Mouse (Mus musculus) forebrain, embryonic 11.5 days (tissue): ENCODE measurements around the gene Zbtb17. TPM values are rescaled to one million over a fixed set of nuclear protein-coding genes. Genes with fewer than 3 reads are reported as not detected.

ENCODE experiments used
- ATAC-seq: fragments of 200-750 bp; cut with Nextera tagmentation; replicated peaks from 2 replicates; pipeline ENCODE4 v1.8.0; 2017; ENCODE audit warnings: moderate TSS enrichment; ENCODE audit not compliant: low FRiP score
- DNase-seq: peaks from one replicate; pipeline ENCODE4 v3.0.0-alpha.2; 2017; ENCODE audit warnings: low spot score
- H3K27ac ChIP-seq: fragments of 300-500 bp; sonication (generic); 2 replicates; pipeline ENCODE4 v1.5.1; 2014; ENCODE audit warnings: low read depth, low read length
- H3K27me3 ChIP-seq: fragments of 300-500 bp; sonication (generic); 2 replicates; pipeline ENCODE4 v1.6.1; 2014; ENCODE audit warnings: mild to moderate bottlenecking, low read length, mixed read lengths; ENCODE audit not compliant: control insufficient read depth, insufficient read depth
- H3K36me3 ChIP-seq: fragments of 300-500 bp; sonication (generic); 2 replicates; pipeline ENCODE4 v1.6.1; 2014; ENCODE audit warnings: mild to moderate bottlenecking, low read length, moderate library complexity, mixed read lengths; ENCODE audit not compliant: control insufficient read depth, insufficient read depth
- H3K4me1 ChIP-seq: fragments of 300-500 bp; sonication (generic); replicated peaks from 2 replicates; pipeline ENCODE4 v1.6.1; 2014; ENCODE audit warnings: low read length, mixed read lengths; ENCODE audit not compliant: control insufficient read depth, insufficient read depth
- H3K4me2 ChIP-seq: fragments of 300-500 bp; sonication (generic); 2 replicates; pipeline ENCODE4 v1.6.1; 2014; ENCODE audit warnings: low read depth, mild to moderate bottlenecking, low read length, moderate library complexity, mixed read lengths; ENCODE audit not compliant: severe bottlenecking
- H3K4me3 ChIP-seq: fragments of 300-500 bp; sonication (generic); 2 replicates; pipeline ENCODE4 v1.5.1; 2014; ENCODE audit warnings: low read depth, low read length
- H3K9ac ChIP-seq: fragments of 300-500 bp; sonication (generic); 2 replicates; pipeline ENCODE4 v1.6.1; 2014; ENCODE audit warnings: low read length
- H3K9me3 ChIP-seq: fragments of 300-500 bp; sonication (generic); 2 replicates; pipeline ENCODE4 v1.6.1; 2016; ENCODE audit warnings: low read length, mixed read lengths; ENCODE audit not compliant: control insufficient read depth
- WGBS: fragments of 180-500 bp; shearing (Covaris S2); extraction: QIAGEN DNeasy Blood & Tissue Kit; methylation state at CpG from one replicate; pipeline ENCODE4 v1.1.7; 2014; 5-methylcytosine and 5-hydroxymethylcytosine counted together
- polyA plus RNA-seq: library from polyadenylated mRNA; unstranded; fragments of >200 nt; fragmentation: Nextera tagmentation; extraction: Ambion mirVana; gene quantifications from 2 replicates; pipeline ENCODE4 v1.2.1, GENCODE M21; 2014

Gene Zbtb17
- polyA plus RNA-seq, 1 experiment from 2014 or later, result 50.8 TPM

DNA sequence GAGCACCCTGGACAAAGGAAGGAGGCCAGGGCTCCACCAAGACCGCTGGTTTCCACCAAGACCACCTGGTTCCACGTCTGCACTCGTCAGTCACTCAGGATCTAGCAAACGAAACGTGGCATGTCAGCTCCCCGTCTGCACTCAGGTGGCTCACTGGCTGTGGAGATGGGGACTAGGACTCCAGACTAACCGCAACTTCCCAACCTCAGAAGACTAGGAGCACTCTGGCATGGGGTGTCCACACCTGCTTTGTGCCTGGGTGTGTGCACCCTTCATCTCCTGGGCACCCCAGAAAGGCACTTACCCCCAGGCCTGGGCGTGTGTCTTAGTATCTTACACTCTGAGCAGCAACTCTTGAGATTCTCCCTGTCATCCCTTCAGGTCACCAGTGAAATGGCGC lies 15.3 kb downstream of the Zbtb17 start:
- H3K4me2 ChIP-seq, result no peak overlapping the region
- H3K27me3 ChIP-seq, result no peaks in the 10 kb centered on the region
- no peak for DNase-seq
- no peak overlapping the region for H3K27ac ChIP-seq
- peaks cover 7% of the 10 kb centered on the region for H3K36me3 ChIP-seq
- H3K4me1 ChIP-seq, result peaks cover 8% of the 10 kb centered on the region; the same call in 1 of the 2 replicates
- H3K9me3 ChIP-seq, result no peaks in the 10 kb centered on the region
- no peak overlapping the region for H3K4me3 ChIP-seq
- no peak overlapping the region for H3K9ac ChIP-seq
- WGBS, result 91% methylated on average over 9 of the region's 9 CpGs
- ATAC-seq, result no peak

DNA sequence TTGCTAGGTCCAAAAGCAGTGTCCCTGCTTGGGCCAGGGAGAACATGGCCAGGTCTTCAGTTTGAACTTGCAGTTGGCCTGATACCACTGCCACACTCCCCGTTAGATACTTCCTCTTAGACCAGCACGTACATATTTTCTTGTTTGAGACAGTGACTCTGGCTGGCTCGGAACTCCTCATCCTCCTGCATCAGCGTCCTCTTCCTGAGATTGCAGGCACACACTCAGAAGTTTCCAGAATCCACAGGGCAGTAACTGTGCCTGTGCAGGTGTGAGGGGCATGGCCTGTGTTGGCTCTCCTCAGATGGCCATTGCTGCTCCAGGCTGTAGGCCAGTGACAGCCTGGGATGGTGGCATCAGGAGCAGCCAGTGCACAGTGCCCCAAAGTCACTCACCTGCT lies 16.0 kb downstream of the Zbtb17 start:
- H3K4me1 ChIP-seq, result peaks cover 8% of the 10 kb centered on the region; the same call in 1 of the 2 replicates
- no peak overlapping the region for H3K4me2 ChIP-seq

GRCm38 (mm10) chr4:141461088-141461487 lies 16.6 kb downstream of the Zbtb17 start:
- no peaks in the 10 kb centered on the region for H3K27me3 ChIP-seq
- H3K36me3 ChIP-seq, result peaks cover 15% of the 10 kb centered on the region
- no peak for ATAC-seq
- DNase-seq, result no peak
- H3K9me3 ChIP-seq, result no peaks in the 10 kb centered on the region
- no peak overlapping the region for H3K27ac ChIP-seq
- H3K9ac ChIP-seq, result no peak overlapping the region
- WGBS, result 52% methylated on average over 12 of the region's 12 CpGs
- no peak overlapping the region for H3K4me3 ChIP-seq
- peaks cover 8% of the 10 kb centered on the region; the same call in 1 of the 2 replicates for H3K4me1 ChIP-seq
- no peak overlapping the region for H3K4me2 ChIP-seq

More for the DNA sequence above, 16.0 kb downstream of the Zbtb17 start:
- no peak overlapping the region for H3K4me3 ChIP-seq
- 91% methylated on average over 4 of the region's 4 CpGs for WGBS
- H3K36me3 ChIP-seq, result peaks cover 13% of the 10 kb centered on the region
- ATAC-seq (no peak), DNase-seq (no peak)
- no peak overlapping the region for H3K9ac ChIP-seq
- no peak overlapping the region for H3K27ac ChIP-seq
- no peaks in the 10 kb centered on the region for H3K27me3 ChIP-seq
- H3K9me3 ChIP-seq, result no peaks in the 10 kb centered on the region

- Histone ChIP-seq H3K27me3 (no peaks in the 10 kb centered on the region), H3K9ac (no peak overlapping the region), H3K36me3 (peaks cover 15% of the 10 kb centered on the region), H3K9me3 (no peaks in the 10 kb centered on the region), H3K27ac (no peak overlapping the region), H3K4me2 (no peak overlapping the region), H3K4me1 (peaks cover 8% of the 10 kb centered on the region; the same call in 1 of the 2 replicates), H3K4me3 (no peak overlapping the region)
- WGBS, result 89% methylated on average over 12 of the region's 12 CpGs
- DNase-seq (no peak), ATAC-seq (no peak)
Observed at GRCm38 (mm10) chr4:141461576-141461975, 17.1 kb downstream of the Zbtb17 start.

- 87% methylated on average over 14 of the region's 14 CpGs for WGBS
- no peak overlapping the region for H3K4me3 ChIP-seq
- DNase-seq (no peak), ATAC-seq (no peak)
- H3K9me3 ChIP-seq, result no peaks in the 10 kb centered on the region
- no peak overlapping the region for H3K4me2 ChIP-seq
- H3K9ac ChIP-seq, result no peak overlapping the region
- H3K27ac ChIP-seq, result no peak overlapping the region
- H3K4me1 ChIP-seq, result peaks cover 4% of the 10 kb centered on the region; the same call in 1 of the 2 replicates
- peaks cover 15% of the 10 kb centered on the region for H3K36me3 ChIP-seq
- no peaks in the 10 kb centered on the region for H3K27me3 ChIP-seq
Observed at GRCm38 (mm10) chr4:141463472-141463871, 19.0 kb downstream of the Zbtb17 start.

DNA sequence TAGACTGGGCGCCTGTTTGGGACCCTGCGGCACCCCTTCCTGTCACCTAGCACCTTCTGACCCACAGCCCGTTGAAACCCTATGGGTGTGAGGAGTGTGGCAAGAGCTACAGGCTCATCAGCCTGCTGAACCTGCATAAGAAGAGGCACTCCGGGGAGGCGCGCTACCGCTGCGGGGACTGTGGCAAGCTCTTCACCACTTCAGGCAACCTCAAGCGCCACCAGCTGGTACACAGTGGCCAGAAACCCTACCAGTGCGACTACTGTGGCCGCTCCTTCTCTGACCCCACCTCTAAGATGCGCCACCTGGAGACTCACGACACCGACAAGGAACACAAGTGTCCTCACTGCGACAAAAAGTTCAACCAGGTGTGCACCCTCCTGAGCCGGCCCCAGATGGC lies 20.3 kb downstream of the Zbtb17 start:
- peaks cover 17% of the 10 kb centered on the region for H3K36me3 ChIP-seq
- H3K4me2 ChIP-seq, result no peak overlapping the region
- H3K9me3 ChIP-seq, result no peaks in the 10 kb centered on the region
- no peak overlapping the region for H3K4me3 ChIP-seq
- no peaks in the 10 kb centered on the region for H3K4me1 ChIP-seq
- DNase-seq (no peak), ATAC-seq (no peak)
- H3K27ac ChIP-seq, result no peak overlapping the region
- H3K9ac ChIP-seq, result no peak overlapping the region
- no peaks in the 10 kb centered on the region for H3K27me3 ChIP-seq
- 78% methylated on average over 16 of the region's 16 CpGs for WGBS

GRCm38 (mm10) chr4:141465512-141466288 lies 21.2 kb downstream of the Zbtb17 start:
- H3K4me2 ChIP-seq, result no peak overlapping the region
- peaks cover 17% of the 10 kb centered on the region for H3K36me3 ChIP-seq
- 94% methylated on average over 34 of the region's 34 CpGs for WGBS
- H3K4me1 ChIP-seq, result no peaks in the 10 kb centered on the region
- no peak overlapping the region for H3K4me3 ChIP-seq
- no peak overlapping the region for H3K9ac ChIP-seq
- DNase-seq, result no peak
- no peak for ATAC-seq
- H3K9me3 ChIP-seq, result no peaks in the 10 kb centered on the region
- no peak overlapping the region for H3K27ac ChIP-seq
- no peaks in the 10 kb centered on the region for H3K27me3 ChIP-seq

DNA sequence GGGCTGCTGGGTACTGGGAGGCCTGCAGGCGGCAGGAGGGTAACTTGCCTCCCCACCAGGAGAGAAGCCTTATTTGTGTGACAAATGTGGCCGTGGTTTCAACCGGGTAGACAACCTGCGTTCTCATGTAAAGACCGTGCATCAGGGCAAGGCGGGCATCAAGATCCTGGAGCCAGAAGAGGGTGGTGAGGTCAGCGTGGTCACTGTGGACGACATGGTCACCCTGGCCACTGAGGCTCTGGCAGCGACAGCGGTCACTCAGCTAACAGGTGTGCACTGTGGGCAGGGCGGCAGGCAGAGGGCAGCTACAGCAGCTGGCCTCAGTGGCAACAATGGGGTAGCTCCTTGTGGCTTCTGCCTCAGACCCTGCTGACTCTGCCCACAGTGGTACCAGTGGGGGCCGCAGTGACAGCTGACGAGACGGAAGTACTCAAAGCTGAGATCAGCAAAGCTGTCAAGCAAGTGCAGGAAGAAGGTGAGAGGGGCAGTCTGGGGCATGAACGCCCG lies 21.9 kb downstream of the Zbtb17 start:
- ATAC-seq (no peak), DNase-seq (no peak)
- Histone ChIP-seq H3K4me2 (no peak overlapping the region), H3K9ac (no peak overlapping the region), H3K36me3 (peaks cover 20% of the 10 kb centered on the region), H3K4me3 (no peak overlapping the region), H3K9me3 (no peaks in the 10 kb centered on the region), H3K27me3 (no peaks in the 10 kb centered on the region), H3K4me1 (no peaks in the 10 kb centered on the region), H3K27ac (no peak overlapping the region)
- WGBS, result 93% methylated on average over 16 of the region's 16 CpGs
